Mouse (Mus musculus): ENCODE data around the gene Nxpe4.
"Not testable (repeated sequence)": the region's sequence is repeated elsewhere in the genome, so short reads cannot be mapped to it uniquely, and the experiment has no call there.

Nxpe4 gene

GRCm38 (mm10) chr9:48417366-48417765 is 255.5 kb downstream of the Nxpe4 start:
- DNase-seq: not testable (repeated sequence)

- no peak for DNase-seq
Observed at GRCm38 (mm10) chr9:48417994-48418393, 256.2 kb downstream of the Nxpe4 start.

- no peak for DNase-seq
Observed at GRCm38 (mm10) chr9:48418397-48418796, 256.6 kb downstream of the Nxpe4 start.

GRCm38 (mm10) chr9:48418829-48419228 is 257.0 kb downstream of the Nxpe4 start:
- DNase-seq: no peak

- no peak for DNase-seq
Observed at GRCm38 (mm10) chr9:48420437-48420836, 258.6 kb downstream of the Nxpe4 start.

GRCm38 (mm10) chr9:48421029-48421428 is 259.2 kb downstream of the Nxpe4 start:
- no peak for DNase-seq

GRCm38 (mm10) chr9:48421561-48421960 is 259.7 kb downstream of the Nxpe4 start:
- DNase-seq: no peak

GRCm38 (mm10) chr9:48422382-48422781 is 260.6 kb downstream of the Nxpe4 start:
- DNase-seq: no peak

GRCm38 (mm10) chr9:48423256-48423655 is 261.4 kb downstream of the Nxpe4 start:
- DNase-seq: no peak

GRCm38 (mm10) chr9:48427176-48427575 is 265.4 kb downstream of the Nxpe4 start:
- no peak for DNase-seq

- DNase-seq: no peak
Observed at GRCm38 (mm10) chr9:48432449-48432848, 270.6 kb downstream of the Nxpe4 start.

- no peak for DNase-seq
Observed at GRCm38 (mm10) chr9:48443873-48444272, 282.1 kb downstream of the Nxpe4 start.

GRCm38 (mm10) chr9:48444821-48445220 is 283.0 kb downstream of the Nxpe4 start:
- DNase-seq: no peak

GRCm38 (mm10) chr9:48447783-48448209 is 286.0 kb downstream of the Nxpe4 start:
- no peak for DNase-seq

Measured in right cerebral cortex, postnatal 25 days (tissue).